Mouse (Mus musculus): ENCODE data around the gene Fxyd7. TPM values are rescaled to one million over a fixed set of nuclear protein-coding genes. Genes with fewer than 3 reads are reported as not detected.

The Fxyd7 gene
- polyA plus RNA-seq, 2 experiments, result 14.9 to 16.2 TPM

- TF ChIP-seq POLR2A (IDR thresholded peaks at IDR 0.05; ENCODE audit: borderline replicate concordance, extremely low read depth, insufficient read depth, insufficient read length), result no peak
- no peak overlapping the region for H3K9ac ChIP-seq (ENCODE audit: low read depth, low read length, severe bottlenecking)
- H3K9me3 ChIP-seq (ENCODE audit: control insufficient read depth, low read length), result no peaks in the 10 kb centered on the region
- no peak overlapping the region for H3K4me2 ChIP-seq (replicated peaks; ENCODE audit: low read depth, low read length, severe bottlenecking)
- no peaks in the 10 kb centered on the region for H3K36me3 ChIP-seq (ENCODE audit: control insufficient read depth, insufficient read depth, low read length)
- DNase-seq (ENCODE audit: low spot score) (no peak), ATAC-seq (ENCODE audit: low FRiP score, low read depth) (no peak)
- 68% methylated on average over 9 of the region's 9 CpGs for WGBS
- no peak overlapping the region for H3K27ac ChIP-seq (replicated peaks; ENCODE audit: low read depth, low read length)
- no peak overlapping the region for H3K4me3 ChIP-seq (replicated peaks; ENCODE audit: low read length)
- H3K27me3 ChIP-seq (ENCODE audit: control insufficient read depth, insufficient read depth, low read length), result no peaks in the 10 kb centered on the region
- no peaks in the 10 kb centered on the region for H3K4me1 ChIP-seq (ENCODE audit: control insufficient read depth, insufficient read depth, low read length)
Measured at GRCm38 (mm10) chr7:31096892-31097564, 45.8 kb upstream of the Fxyd7 start.

- Histone ChIP-seq H3K9me3 (ENCODE audit: control insufficient read depth, low read length) (no peaks in the 10 kb centered on the region), H3K4me3 (replicated peaks; ENCODE audit: low read length) (no peak overlapping the region), H3K36me3 (ENCODE audit: control insufficient read depth, insufficient read depth, low read length) (no peaks in the 10 kb centered on the region), H3K4me2 (replicated peaks; ENCODE audit: low read depth, low read length, severe bottlenecking) (no peak overlapping the region), H3K9ac (ENCODE audit: low read depth, low read length, severe bottlenecking) (no peak overlapping the region), H3K27ac (replicated peaks; ENCODE audit: low read depth, low read length) (no peak overlapping the region), H3K27me3 (ENCODE audit: control insufficient read depth, insufficient read depth, low read length) (no peaks in the 10 kb centered on the region), H3K4me1 (ENCODE audit: control insufficient read depth, insufficient read depth, low read length) (no peaks in the 10 kb centered on the region)
- DNase-seq (ENCODE audit: low spot score), result no peak
- no peak for TF ChIP-seq POLR2A (IDR thresholded peaks at IDR 0.05; ENCODE audit: borderline replicate concordance, extremely low read depth, insufficient read depth, insufficient read length)
- WGBS, result 29% methylated on average over 8 of the region's 12 CpGs
- no peak for ATAC-seq (ENCODE audit: low FRiP score, low read depth)
Measured at GRCm38 (mm10) chr7:31094774-31095501, 43.7 kb upstream of the Fxyd7 start.

- H3K9ac ChIP-seq (ENCODE audit: low read depth, low read length, severe bottlenecking), result no peak overlapping the region
- DNase-seq (ENCODE audit: low spot score), result no peak
- H3K4me2 ChIP-seq (replicated peaks; ENCODE audit: low read depth, low read length, severe bottlenecking), result no peak overlapping the region
- whole genome bisulfite sequencing, result 87% methylated on average over 2 of the region's 2 CpGs
- TF ChIP-seq POLR2A (IDR thresholded peaks at IDR 0.05; ENCODE audit: borderline replicate concordance, extremely low read depth, insufficient read depth, insufficient read length), result no peak
- ATAC-seq (ENCODE audit: low FRiP score, low read depth), result no peak
- no peaks in the 10 kb centered on the region for H3K27me3 ChIP-seq (ENCODE audit: control insufficient read depth, insufficient read depth, low read length)
- H3K4me3 ChIP-seq (replicated peaks; ENCODE audit: low read length), result no peak overlapping the region
- no peaks in the 10 kb centered on the region for H3K9me3 ChIP-seq (ENCODE audit: control insufficient read depth, low read length)
- no peaks in the 10 kb centered on the region; the same call in 1 of the 2 replicates for H3K4me1 ChIP-seq (ENCODE audit: control insufficient read depth, insufficient read depth, low read length)
- no peak overlapping the region for H3K27ac ChIP-seq (replicated peaks; ENCODE audit: low read depth, low read length)
- H3K36me3 ChIP-seq (ENCODE audit: control insufficient read depth, insufficient read depth, low read length), result no peaks in the 10 kb centered on the region
Measured at GRCm38 (mm10) chr7:31089721-31090120, 38.5 kb upstream of the Fxyd7 start.

GRCm38 (mm10) chr7:31088206-31088605, 36.9 kb upstream of the Fxyd7 start:
- Histone ChIP-seq H3K27me3 (ENCODE audit: control insufficient read depth, insufficient read depth, low read length) (no peaks in the 10 kb centered on the region), H3K9ac (ENCODE audit: low read depth, low read length, severe bottlenecking) (no peak overlapping the region), H3K9me3 (ENCODE audit: control insufficient read depth, low read length) (no peaks in the 10 kb centered on the region), H3K4me1 (ENCODE audit: control insufficient read depth, insufficient read depth, low read length) (peaks cover 2% of the 10 kb centered on the region; the same call in 1 of the 2 replicates), H3K4me2 (replicated peaks; ENCODE audit: low read depth, low read length, severe bottlenecking) (no peak overlapping the region), H3K4me3 (replicated peaks; ENCODE audit: low read length) (no peak overlapping the region), H3K36me3 (ENCODE audit: control insufficient read depth, insufficient read depth, low read length) (no peaks in the 10 kb centered on the region), H3K27ac (replicated peaks; ENCODE audit: low read depth, low read length) (no peak overlapping the region)
- DNase-seq (ENCODE audit: low spot score) (no peak), ATAC-seq (ENCODE audit: low FRiP score, low read depth) (no peak)
- WGBS, result 65% methylated on average over 3 of the region's 3 CpGs
- TF ChIP-seq POLR2A (IDR thresholded peaks at IDR 0.05; ENCODE audit: borderline replicate concordance, extremely low read depth, insufficient read depth, insufficient read length), result no peak

GRCm38 (mm10) chr7:31087262-31087661, 36.0 kb upstream of the Fxyd7 start:
- no peaks in the 10 kb centered on the region for H3K27me3 ChIP-seq (ENCODE audit: control insufficient read depth, insufficient read depth, low read length)
- H3K4me2 ChIP-seq (replicated peaks; ENCODE audit: low read depth, low read length, severe bottlenecking), result no peak overlapping the region
- DNase-seq (ENCODE audit: low spot score), result no peak
- 52% methylated on average over 2 of the region's 2 CpGs for WGBS
- no peak overlapping the region for H3K4me3 ChIP-seq (replicated peaks; ENCODE audit: low read length)
- H3K4me1 ChIP-seq (ENCODE audit: control insufficient read depth, insufficient read depth, low read length), result peaks cover 2% of the 10 kb centered on the region; the same call in 1 of the 2 replicates
- no peak for TF ChIP-seq POLR2A (IDR thresholded peaks at IDR 0.05; ENCODE audit: borderline replicate concordance, extremely low read depth, insufficient read depth, insufficient read length)
- H3K36me3 ChIP-seq (ENCODE audit: control insufficient read depth, insufficient read depth, low read length), result no peaks in the 10 kb centered on the region
- no peak overlapping the region for H3K27ac ChIP-seq (replicated peaks; ENCODE audit: low read depth, low read length)
- no peak for ATAC-seq (ENCODE audit: low FRiP score, low read depth)
- H3K9ac ChIP-seq (ENCODE audit: low read depth, low read length, severe bottlenecking), result no peak overlapping the region
- H3K9me3 ChIP-seq (ENCODE audit: control insufficient read depth, low read length), result no peaks in the 10 kb centered on the region

Measured in limb, embryonic 14.5 days (tissue).